Mouse (Mus musculus): ENCODE data around the gene Ubtd1.

GRCm38 (mm10) chr19:42017399-42018247 is 36.1 kb downstream of the Ubtd1 start:
- TF ChIP-seq POLR2A (IDR thresholded peaks at IDR 0.05; ENCODE audit: borderline replicate concordance, extremely low read depth, low read depth, low read length) (no peak), CTCF (IDR thresholded peaks at IDR 0.05; ENCODE audit: insufficient read depth, low read length) (no peak)

Data from lung, adult 2 months (tissue).